8 mouse cellular contexts compared by ENCODE assay signal in the genomic region with DNA sequence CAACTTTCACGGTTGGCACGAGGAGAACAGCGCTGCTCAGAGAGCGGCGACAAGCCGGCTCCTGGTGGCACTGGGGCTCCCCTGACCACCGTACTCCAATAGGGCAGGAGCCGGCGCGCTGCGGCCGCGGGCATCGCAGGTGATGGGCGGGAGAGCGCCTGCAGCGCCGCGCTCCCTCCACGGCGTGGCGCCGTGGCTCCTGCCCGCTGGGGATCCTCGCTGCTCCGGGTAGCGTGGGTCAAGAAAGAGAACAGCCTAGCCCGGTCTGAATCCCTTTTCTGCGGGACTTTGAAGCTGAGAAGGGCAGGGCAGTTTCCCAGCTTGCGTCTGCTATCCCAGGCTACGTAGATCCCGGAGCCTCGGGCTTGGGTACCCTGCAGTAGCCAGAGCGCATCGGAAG. TPM values are rescaled to one million over a fixed set of nuclear protein-coding genes. Genes with fewer than 3 reads are reported as not detected.
A peak's percentile ranks its signal among the peaks of the same experiment; 100 is the strongest.
DNase-seq lines count a peak whose midpoint lies in the region; ATAC-seq and TF ChIP-seq lines count a peak whose summit lies in the region.

No protein-coding gene starts in this region.

- H3K27me3 ChIP-seq in G1E (ENCODE audit: insufficient read depth, low read length), result peaks cover 59% of the 10 kb centered on the region
- H3K27me3 ChIP-seq in forebrain, embryonic 16.5 days (replicated peaks; ENCODE audit: control insufficient read depth, insufficient read depth, low read length), result peaks cover 83% of the 10 kb centered on the region

- peak overlapping the region; percentile 78; the same call in 1 of the 2 replicates for H3K4me3 ChIP-seq in G1E (ENCODE audit: low read depth, low read length)
- peak overlapping the region; percentile 63 for H3K4me3 ChIP-seq in forebrain, embryonic 16.5 days (replicated peaks; ENCODE audit: low read length)

- no peak overlapping the region for H3K9ac ChIP-seq in forebrain, embryonic 16.5 days (replicated peaks; ENCODE audit: low read depth, low read length)

- H3K9me3 ChIP-seq in G1E (replicated peaks), result no peaks in the 10 kb centered on the region; the same call in 1 of the 2 replicates
- no peaks in the 10 kb centered on the region for H3K9me3 ChIP-seq in forebrain, embryonic 16.5 days (ENCODE audit: control insufficient read depth, low read length)

- under 1% methylated on average over 35 of the region's 35 CpGs for WGBS in forebrain, embryonic 16.5 days

- TF ChIP-seq CTCF in G1E (IDR thresholded peaks at IDR 0.05; ENCODE audit: low read depth, low read length), result 0 out of 2 replicates have a peak, but pooled peaks have one; percentile 33

- H3K4me2 ChIP-seq in forebrain, embryonic 16.5 days (ENCODE audit: low read length), result peak overlapping the region; percentile 84

- no peak overlapping the region for H3K27ac ChIP-seq in forebrain, embryonic 16.5 days (ENCODE audit: low read length)

- H3K36me3 ChIP-seq in G1E (replicated peaks), result peaks cover 3% of the 10 kb centered on the region
- no peaks in the 10 kb centered on the region for H3K36me3 ChIP-seq in forebrain, embryonic 16.5 days (ENCODE audit: control insufficient read depth, insufficient read depth)

- H3K4me1 ChIP-seq in G1E (ENCODE audit: insufficient read depth, low read depth, low read length), result peaks cover 32% of the 10 kb centered on the region
- peaks cover 43% of the 10 kb centered on the region for H3K4me1 ChIP-seq in forebrain, embryonic 16.5 days (replicated peaks; ENCODE audit: control insufficient read depth, insufficient read depth, low read length)

- intact Hi-C loops in heart, postnatal 36 days (cut with DNase I), result loop anchor here (1.0 to 10.0 kb wide), 5 partner anchors 111 to 449 kb away; no protein-coding TSS in a partner anchor

- DNase-seq in G1E (ENCODE audit: low spot score), result peak; percentile 62
- DNase-seq in cerebellum, adult 11-12 months, result peak; percentile 39
- peak; percentile 81 to 83 for DNase-seq in heart, postnatal 36 days
- peak; percentile 63 for DNase-seq in layer of hippocampus, adult 9-11 months
- DNase-seq in lung, postnatal 36 days, result peak; percentile 83
- DNase-seq in ovary, postnatal 36 days (ENCODE audit: low spot score), result peak; percentile 80
- DNase-seq in thymus, postnatal 25 days, result peak; percentile 79

- no peak for ATAC-seq in G1E (ENCODE audit: extremely low read depth, insufficient number of reproducible peaks, low FRiP score, poor library complexity, severe bottlenecking)
- peak; percentile 39 for ATAC-seq in forebrain, embryonic 16.5 days

RNA-seq across cellular contexts. Expression of a gene that starts 0.7 kb away (rescaled TPM):
- total RNA-seq in G1E (2014; fragmentation: Nextera tagmentation) (not detected in 2 replicates), G1E (2017) (1.0 and 1.6 TPM in 2 replicates)
- 0.08 and 0.12 TPM in 2 replicates for polyA plus RNA-seq in G1E (2012)
- 0.23 and 0.35 TPM in 2 replicates for polyA plus RNA-seq in forebrain, embryonic 16.5 days (2015; fragmentation: Nextera tagmentation; extraction: Ambion mirVana)
- 1 to 10 TPM in 1 of 2 experiments, under 1 TPM in 1; 0.27 to 1.2 TPM for total RNA-seq in heart, postnatal 36 days (2021)

RNA-seq across cellular contexts. Expression of a gene that starts 12.8 kb away (rescaled TPM):
- total RNA-seq in G1E (2014; fragmentation: Nextera tagmentation) (20.6 and 21.1 TPM in 2 replicates), G1E (2017) (21.0 and 21.5 TPM in 2 replicates)
- 22.6 and 30.6 TPM in 2 replicates for polyA plus RNA-seq in G1E (2012)
- polyA plus RNA-seq in forebrain, embryonic 16.5 days (2015; fragmentation: Nextera tagmentation; extraction: Ambion mirVana), result 76.3 and 88.1 TPM in 2 replicates
- 10 to 100 TPM; 16.4 to 16.6 TPM for total RNA-seq in heart, postnatal 36 days (2021)
